Mouse (Mus musculus) CH12.LX (cell line): ENCODE results near the gene Bmpr1a. TPM values are rescaled to one million over a fixed set of nuclear protein-coding genes. Genes with fewer than 3 reads are reported as not detected.
A peak's percentile ranks its signal among the peaks of the same experiment; 100 is the strongest.

Experiments used
- DNase-seq: peaks from one replicate; pipeline ENCODE4 v3.0.0-alpha.2; 2013; ENCODE audit errors: extremely low read depth
- H3K27ac ChIP-seq: 2 replicates; pipeline ENCODE4 v1.5.1; 2012; ENCODE audit warnings: low read depth, mild to moderate bottlenecking, control low read depth, moderate library complexity; ENCODE audit not compliant: insufficient read depth
- H3K27me3 ChIP-seq: replicated peaks from 2 replicates; pipeline ENCODE3; 2012; ENCODE audit warnings: inconsistent platforms
- H3K36me3 ChIP-seq, 2 experiments: replicated peaks in 1 of 2; 2 replicates each; pipeline versions ENCODE3 to v1.6.1; 2012; ENCODE audit warnings: inconsistent platforms in 1 of 2, low read length in 1 of 2, mild to moderate bottlenecking in 1 of 2, mixed read lengths in 1 of 2, moderate library complexity in 1 of 2; ENCODE audit not compliant: control insufficient read depth in 1 of 2, insufficient read depth in 1 of 2
- H3K4me1 ChIP-seq, 2 experiments: 2 replicates each; pipeline ENCODE4 v1.6.1; 2012; ENCODE audit warnings: inconsistent platforms in 1 of 2, moderate library complexity in 1 of 2; ENCODE audit not compliant: insufficient read depth in 2 of 2, control insufficient read depth in 1 of 2
- H3K4me2 ChIP-seq: 2 replicates; pipeline ENCODE4 v1.6.1; 2012; ENCODE audit warnings: low read depth, mild to moderate bottlenecking, control low read depth; ENCODE audit not compliant: poor library complexity, insufficient read depth, severe bottlenecking
- H3K4me3 ChIP-seq, 3 experiments: fragments of 150-350 bp in 1 of 3; sonication (generic) in 1 of 3; replicated peaks in 1 of 3; 2 replicates each; pipeline versions ENCODE3 to v1.5.1; 2011 to 2012; ENCODE audit warnings: low read depth in 2 of 3, low read length in 2 of 3, mild to moderate bottlenecking in 2 of 3, moderate library complexity in 2 of 3, control low read depth in 1 of 3, improper control_type of control experiment in 1 of 3, inconsistent platforms in 1 of 3, mixed read lengths in 1 of 3; ENCODE audit not compliant: poor library complexity in 1 of 3
- H3K79me2 ChIP-seq: replicated peaks from 2 replicates; pipeline ENCODE4 v1.6.1; 2012; ENCODE audit warnings: mild to moderate bottlenecking, moderate library complexity; ENCODE audit not compliant: control insufficient read depth, poor library complexity, insufficient read depth, severe bottlenecking; ENCODE audit errors: extremely low read depth
- H3K9ac ChIP-seq: 2 replicates; pipeline ENCODE4 v1.6.1; 2012; ENCODE audit warnings: low read depth, mild to moderate bottlenecking, control low read depth, moderate library complexity; ENCODE audit not compliant: insufficient read depth
- H3K9me3 ChIP-seq: replicated peaks from 2 replicates; pipeline ENCODE3; 2012; ENCODE audit warnings: low read length, inconsistent platforms, mixed read lengths
- BHLHE40 ChIP-seq: IDR thresholded peaks from 2 replicates; pipeline ENCODE4 v1.6.1; 2011; ENCODE audit warnings: mild to moderate bottlenecking, low read depth, low read length, improper control_type of control experiment
- CHD1 ChIP-seq: IDR thresholded peaks from 2 replicates; pipeline ENCODE4 v1.6.1; 2012; ENCODE audit warnings: low read depth, low read length, improper control_type of control experiment, inconsistent platforms
- CHD2 ChIP-seq: IDR thresholded peaks from 2 replicates; pipeline ENCODE4 v1.6.1; 2011; ENCODE audit warnings: low read length, improper control_type of control experiment
- CTCF ChIP-seq, 2 experiments: IDR thresholded peaks in 1 of 2; conservative IDR thresholded peaks in 1 of 2; 2 replicates each; pipeline ENCODE4 v1.5.1; 2011 to 2012; ENCODE audit warnings: low read depth in 2 of 2, low read length in 2 of 2, improper control_type of control experiment in 1 of 2, inconsistent platforms in 1 of 2, mild to moderate bottlenecking in 1 of 2, moderate library complexity in 1 of 2
- E2F4 ChIP-seq: IDR thresholded peaks from 2 replicates; pipeline ENCODE4 v1.6.1; 2011; ENCODE audit warnings: low read depth, low read length, improper control_type of control experiment; ENCODE audit not compliant: insufficient replicate concordance
- ELF1 ChIP-seq: IDR thresholded peaks from 2 replicates; pipeline ENCODE4 v1.6.1; 2014; ENCODE audit warnings: low read depth, mild to moderate bottlenecking, inconsistent platforms, low read length, improper control_type of control experiment
- EP300 ChIP-seq: IDR thresholded peaks from 2 replicates; pipeline ENCODE4 v1.6.1; 2011; ENCODE audit warnings: low read length, improper control_type of control experiment
- ETS1 ChIP-seq: conservative IDR thresholded peaks from 2 replicates; pipeline ENCODE4 v1.6.1; 2012; ENCODE audit warnings: low read depth, mild to moderate bottlenecking, inconsistent platforms, low read length, improper control_type of control experiment, moderate library complexity
- GABPA ChIP-seq: IDR thresholded peaks from 2 replicates; pipeline ENCODE4 v1.6.1; 2012; ENCODE audit warnings: low read depth, low read length, improper control_type of control experiment, inconsistent platforms; ENCODE audit not compliant: insufficient replicate concordance
- HCFC1 ChIP-seq: IDR thresholded peaks from 2 replicates; pipeline ENCODE4 v1.6.1; 2012; ENCODE audit warnings: low read depth, mild to moderate bottlenecking, inconsistent platforms, low read length, improper control_type of control experiment
- IRF4 ChIP-seq: IDR thresholded peaks from 2 replicates; pipeline ENCODE4 v1.6.1; 2014; ENCODE audit warnings: low read depth, mild to moderate bottlenecking, inconsistent platforms, low read length, improper control_type of control experiment
- JUN ChIP-seq: IDR thresholded peaks from 2 replicates; pipeline ENCODE4 v1.6.1; 2011; ENCODE audit warnings: low read depth, mild to moderate bottlenecking, low read length, improper control_type of control experiment, moderate library complexity; ENCODE audit not compliant: insufficient read depth
- JUND ChIP-seq: conservative IDR thresholded peaks from 2 replicates; pipeline ENCODE4 v1.6.1; 2011; ENCODE audit warnings: low read depth, low read length, improper control_type of control experiment
- KAT2A ChIP-seq: IDR thresholded peaks from 2 replicates; pipeline ENCODE4 v1.6.1; 2012; ENCODE audit warnings: low read length, improper control_type of control experiment, inconsistent platforms; ENCODE audit not compliant: insufficient replicate concordance
- MAFK ChIP-seq: IDR thresholded peaks from 2 replicates; pipeline ENCODE4 v1.6.1; 2011; ENCODE audit warnings: low read length, improper control_type of control experiment; ENCODE audit not compliant: insufficient replicate concordance
- MAX ChIP-seq: IDR thresholded peaks from 2 replicates; pipeline ENCODE4 v1.6.1; 2011; ENCODE audit warnings: low read length, improper control_type of control experiment
- MAZ ChIP-seq: IDR thresholded peaks from 2 replicates; pipeline ENCODE4 v1.6.1; 2012; ENCODE audit warnings: low read depth, mild to moderate bottlenecking, inconsistent platforms, low read length, improper control_type of control experiment, moderate library complexity
- MEF2A ChIP-seq: IDR thresholded peaks from 2 replicates; pipeline ENCODE4 v1.6.1; 2014; ENCODE audit warnings: low read depth, mild to moderate bottlenecking, inconsistent platforms, low read length, improper control_type of control experiment, borderline replicate concordance
- MXI1 ChIP-seq: IDR thresholded peaks from 2 replicates; pipeline ENCODE4 v1.6.1; 2011; ENCODE audit warnings: mild to moderate bottlenecking, low read depth, low read length, improper control_type of control experiment
- MYC ChIP-seq: IDR thresholded peaks from 2 replicates; pipeline ENCODE4 v1.6.1; 2011; ENCODE audit warnings: low read depth, mild to moderate bottlenecking, improper control_type of control experiment, low read length
- NELFE ChIP-seq: IDR thresholded peaks from 2 replicates; pipeline ENCODE4 v1.6.1; 2011; ENCODE audit warnings: low read depth, low read length, improper control_type of control experiment
- NRF1 ChIP-seq: IDR thresholded peaks from 2 replicates; pipeline ENCODE4 v1.6.1; 2014; ENCODE audit warnings: low read depth, mild to moderate bottlenecking, inconsistent platforms, low read length, improper control_type of control experiment, moderate library complexity
- PAX5 ChIP-seq: IDR thresholded peaks from 2 replicates; pipeline ENCODE4 v1.6.1; 2012; ENCODE audit warnings: low read length, inconsistent platforms, mixed read lengths
- POLR2A ChIP-seq: IDR thresholded peaks from 2 replicates; pipeline ENCODE4 v1.6.1; 2011; ENCODE audit warnings: low read depth, mild to moderate bottlenecking, improper control_type of control experiment, low read length
- POLR2AphosphoS2 ChIP-seq: IDR thresholded peaks from 2 replicates; pipeline ENCODE4 v1.6.1; 2011; ENCODE audit warnings: low read depth, low read length, improper control_type of control experiment
- RAD21 ChIP-seq: IDR thresholded peaks from 2 replicates; pipeline ENCODE4 v1.6.1; 2011; ENCODE audit warnings: low read depth, mild to moderate bottlenecking, low read length, improper control_type of control experiment, moderate library complexity
- RCOR1 ChIP-seq: conservative IDR thresholded peaks from 2 replicates; pipeline ENCODE4 v1.6.1; 2012; ENCODE audit warnings: low read depth, mild to moderate bottlenecking, inconsistent platforms, low read length, improper control_type of control experiment
- SIN3A ChIP-seq: IDR thresholded peaks from 2 replicates; pipeline ENCODE4 v1.6.1; 2012; ENCODE audit warnings: low read length, improper control_type of control experiment, inconsistent platforms
- SMC3 ChIP-seq: IDR thresholded peaks from 2 replicates; pipeline ENCODE4 v1.6.1; 2011; ENCODE audit warnings: low read depth, low read length, improper control_type of control experiment
- TBP ChIP-seq: conservative IDR thresholded peaks from 2 replicates; pipeline ENCODE4 v1.6.1; 2011; ENCODE audit warnings: low read depth, low read length, improper control_type of control experiment
- TCF12 ChIP-seq: IDR thresholded peaks from 2 replicates; pipeline ENCODE4 v1.6.1; 2014; ENCODE audit warnings: low read depth, mild to moderate bottlenecking, inconsistent platforms, low read length, improper control_type of control experiment
- UBTF ChIP-seq: IDR thresholded peaks from 2 replicates; pipeline ENCODE4 v1.6.1; 2012; ENCODE audit warnings: low read depth, mild to moderate bottlenecking, inconsistent platforms, low read length, improper control_type of control experiment, moderate library complexity
- USF1 ChIP-seq: IDR thresholded peaks from 2 replicates; pipeline ENCODE4 v1.6.1; 2014; ENCODE audit warnings: low read depth, mild to moderate bottlenecking, inconsistent platforms, low read length, improper control_type of control experiment
- USF2 ChIP-seq: conservative IDR thresholded peaks from 2 replicates; pipeline ENCODE4 v1.6.1; 2011; ENCODE audit warnings: low read depth, low read length, improper control_type of control experiment
- ZC3H11A ChIP-seq: IDR thresholded peaks from 2 replicates; pipeline ENCODE4 v1.6.1; 2012; ENCODE audit warnings: low read depth, mild to moderate bottlenecking, inconsistent platforms, low read length, improper control_type of control experiment
- ZKSCAN1 ChIP-seq: IDR thresholded peaks from 2 replicates; pipeline ENCODE4 v1.6.1; 2012; ENCODE audit warnings: low read depth, inconsistent platforms, low read length, improper control_type of control experiment, borderline replicate concordance
- ZMIZ1 ChIP-seq: IDR thresholded peaks from 2 replicates; pipeline ENCODE4 v1.6.1; 2012; ENCODE audit warnings: low read depth, mild to moderate bottlenecking, inconsistent platforms, low read length, improper control_type of control experiment
- ZNF384 ChIP-seq: IDR thresholded peaks from 2 replicates; pipeline ENCODE4 v1.6.1; 2012; ENCODE audit warnings: low read depth, low read length, improper control_type of control experiment, inconsistent platforms
- dilution Hi-C: fragments of 300-500 bp; cut with MboI; formaldehyde crosslinking; loops from 2 replicates; pipeline ENCODE4 v1.14.3; 2020; ENCODE audit warnings: low sequenced_read_pairs; ENCODE audit not compliant: extremely low pct_unique_long_range_greater_than_20kb, extremely low pct_ligation_motif_present
- in situ Hi-C: fragments of 300-500 bp; cut with MboI; formaldehyde crosslinking; loops from 3 replicates; pipeline ENCODE4 v1.14.3; 2019; ENCODE audit warnings: low sequenced_read_pairs, low pct_ligation_motif_present, low pct_unique_long_range_greater_than_20kb, mixed read lengths
- polyA plus RNA-seq: library from polyadenylated mRNA; unstranded; fragments of >175 nt; gene quantifications from 2 replicates; pipeline ENCODE4 v1.2.1, GENCODE M21; 2012; ENCODE audit warnings: low read depth; ENCODE audit not compliant: insufficient read length
- total RNA-seq, 2 experiments: library from RNA; depleted of rRNA; stranded (reverse); fragments of 300-350 nt in 1 of 2; fragments of >200 nt in 1 of 2; gene quantifications; 2 replicates each; pipeline ENCODE4 v1.2.3; 2012 to 2014

Bmpr1a gene
- total and polyA plus RNA-seq, 3 experiments, result 26.2 to 46.7 (median 30.1) TPM

GRCm38 (mm10) chr14:34549004-34549671, 46.0 kb upstream of the Bmpr1a start:
- Histone ChIP-seq H3K79me2 (no peaks in the 10 kb centered on the region), H3K4me1 (peaks cover 2 to 5% of the 10 kb centered on the region in 2 experiments; a peak in 2 of 4 replicates), H3K4me2 (peak overlapping the region; percentile 92), H3K4me3 (peak overlapping the region; percentile 62 to 74 (median 64)), H3K27me3 (no peaks in the 10 kb centered on the region), H3K27ac (no peak overlapping the region), H3K9me3 (no peaks in the 10 kb centered on the region), H3K36me3 (no peaks in the 10 kb centered on the region), H3K9ac (peak overlapping the region; percentile 78)
- DNase-seq, result peak; percentile 79
- dilution Hi-C loops, result no loop called here
- in situ Hi-C loops, result loop anchor here (5.0 kb wide), 1 partner anchor 47 kb away; the partner anchor contains the start of gene Bmpr1a
- no peak for TF ChIP-seq JUN
- TF ChIP-seq MAZ, result peak; percentile 70; the same call in 1 of the 2 replicates
- no peak for TF ChIP-seq PAX5
- no peak for TF ChIP-seq EP300
- TF ChIP-seq TBP, result no peak
- peak; percentile 78 for TF ChIP-seq IRF4
- TF ChIP-seq RAD21, result peak; percentile 88
- TF ChIP-seq KAT2A, result no peak
- TF ChIP-seq ZNF384, result no peak
- TF ChIP-seq SMC3, result peak; percentile 99
- no peak for TF ChIP-seq JUND
- peak; percentile 34; the same call in 1 of the 2 replicates for TF ChIP-seq UBTF
- TF ChIP-seq GABPA, result no peak
- peak; percentile 58; the same call in 1 of the 2 replicates for TF ChIP-seq SIN3A
- peak; percentile 48; the same call in 1 of the 2 replicates for TF ChIP-seq POLR2A
- 0 out of 2 replicates have a peak, but pooled peaks have one; percentile 11 for TF ChIP-seq ETS1
- no peak; the same call in 1 of the 2 replicates for TF ChIP-seq HCFC1
- TF ChIP-seq CHD2, result no peak
- TF ChIP-seq ZMIZ1, result no peak
- no peak for TF ChIP-seq MYC
- TF ChIP-seq RCOR1, result no peak
- TF ChIP-seq CTCF (conservative IDR thresholded peaks at IDR 0.05 in 1 of 2, IDR thresholded peaks at IDR 0.05 in 1 of 2; ENCODE audit: low read depth in 2 of 2, low read length in 2 of 2), result peak; percentile 43 to 96; a peak in 3 of 4 replicates
- no peak for TF ChIP-seq POLR2AphosphoS2
- TF ChIP-seq ELF1, result peak; percentile 38; the same call in 1 of the 2 replicates
- peak; percentile 33; the same call in 1 of the 2 replicates for TF ChIP-seq MXI1
- no peak for TF ChIP-seq ZKSCAN1
- peak; percentile 65; the same call in 1 of the 2 replicates for TF ChIP-seq BHLHE40
- TF ChIP-seq USF2, result no peak
- TF ChIP-seq MAFK, result no peak
- TF ChIP-seq NELFE, result peak; percentile 42
- no peak for TF ChIP-seq TCF12
- TF ChIP-seq USF1, result no peak
- no peak; the same call in 1 of the 2 replicates for TF ChIP-seq CHD1
- TF ChIP-seq NRF1, result peak; percentile 48
- TF ChIP-seq MAX, result no peak; the same call in 1 of the 2 replicates
- 0 out of 2 replicates have a peak, but pooled peaks have one; percentile 19 for TF ChIP-seq MEF2A
- TF ChIP-seq E2F4, result no peak
- peak; percentile 80 for TF ChIP-seq ZC3H11A
